In genomic region chr14:25623698-25624097, GRCm38 (mm10) we compare ENCODE assay signal across 10 mouse cellular contexts.
A peak's percentile ranks its signal among the peaks of the same experiment; 100 is the strongest.
DNase-seq lines count a peak whose midpoint lies in the region; ATAC-seq lines count a peak whose summit lies in the region.
"Had no signal": no experiment of that assay in that cellular context is flagged by ENCODE, and none has a peak within 500 bp of the region (broad histone marks: within the 10 kb centered on the region; RNA-seq: fewer than 3 reads in every experiment).

No protein-coding gene starts in this region.

- peak overlapping the region; percentile 26; the same call in 1 of the 2 replicates for H3K27ac ChIP-seq in lung, embryonic 15.5 days
- peak overlapping the region; percentile 53 for H3K27ac ChIP-seq in stomach, embryonic 14.5 days (ENCODE audit: low read length)
- H3K27ac ChIP-seq: liver, embryonic 14.5 days had no signal

- H3K9me3 ChIP-seq in lung, embryonic 15.5 days = no peaks in the 10 kb centered on the region
- H3K9me3 ChIP-seq in stomach, embryonic 14.5 days (ENCODE audit: control insufficient read depth, low read depth, low read length) = no peaks in the 10 kb centered on the region

- ATAC-seq in frontal cortex, adult (ENCODE audit: low TSS enrichment) = peak; percentile 83
- no peak for ATAC-seq in lung, embryonic 15.5 days (ENCODE audit: borderline replicate concordance, extremely low read depth, low FRiP score, low TSS enrichment)
- peak; percentile 30; the same call in 1 of the 2 replicates for ATAC-seq in stomach, embryonic 14.5 days (ENCODE audit: insufficient number of reproducible peaks, insufficient read depth, low FRiP score, low read depth)
- ATAC-seq in megakaryocyte, adult 5-6 weeks (ENCODE audit: poor library complexity, severe bottlenecking) = no peak
- ATAC-seq: activated CD4-positive, CD25-positive, alpha-beta regulatory T cell, adult 4 months had no signal

- H3K4me3 ChIP-seq in lung, embryonic 15.5 days = no peak overlapping the region
- H3K4me3 ChIP-seq in stomach, embryonic 14.5 days (ENCODE audit: low read depth, low read length) = no peak overlapping the region

- intact Hi-C loops in left cerebral cortex, postnatal 25 days (cut with DNase I) = no loop called here
- intact Hi-C loops in gastrocnemius, postnatal 14 days (cut with DNase I; ENCODE audit: low total_unique reads) = no loop called here

- 52% methylated on average over 7 of the region's 7 CpGs for WGBS in lung, embryonic 15.5 days
- WGBS in stomach, embryonic 14.5 days = 33% methylated on average over 7 of the region's 7 CpGs

- H3K4me1 ChIP-seq in lung, embryonic 15.5 days = peaks cover 52% of the 10 kb centered on the region
- H3K4me1 ChIP-seq in stomach, embryonic 14.5 days (ENCODE audit: control insufficient read depth, insufficient read depth, low read length) = peaks cover 40% of the 10 kb centered on the region

- H3K4me2 ChIP-seq in lung, embryonic 15.5 days = no peak overlapping the region
- no peak overlapping the region for H3K4me2 ChIP-seq in stomach, embryonic 14.5 days (replicated peaks; ENCODE audit: low read depth, low read length)

- 0 out of 2 replicates have a peak, but pooled peaks cover 5% of the 10 kb centered on the region for H3K36me3 ChIP-seq in lung, embryonic 15.5 days
- H3K36me3 ChIP-seq in stomach, embryonic 14.5 days (ENCODE audit: control insufficient read depth, insufficient read depth, low read length) = peaks cover 10% of the 10 kb centered on the region

- DNase-seq in frontal cortex, postnatal 36 days (ENCODE audit: low spot score in 2 of 2) = no peak
- no peak for DNase-seq in lung, postnatal 25 days (ENCODE audit: low spot score)
- peak; percentile 43 to 77 for DNase-seq in left cerebral cortex, postnatal 25 days (ENCODE audit: low spot score in 2 of 2)
- no peak for DNase-seq in gastrocnemius, postnatal 14 days

- H3K27me3 ChIP-seq in lung, embryonic 15.5 days = no peaks in the 10 kb centered on the region
- H3K27me3 ChIP-seq in stomach, embryonic 14.5 days (ENCODE audit: control insufficient read depth, insufficient read depth, low read length) = no peaks in the 10 kb centered on the region

- no peak overlapping the region for H3K9ac ChIP-seq in lung, embryonic 15.5 days
- no peak overlapping the region for H3K9ac ChIP-seq in stomach, embryonic 14.5 days (replicated peaks; ENCODE audit: low read depth, low read length)
- H3K9ac ChIP-seq: liver, embryonic 14.5 days had no signal

Comparison
In these comparisons a context has a peak if more than half of its experiments do, and no peak if none do; other contexts are left out.
1. ATAC-seq: peak in frontal cortex, adult (single experiment) and stomach, embryonic 14.5 days (single experiment); none in lung, embryonic 15.5 days (single experiment) and megakaryocyte, adult 5-6 weeks (single experiment).
2. DNase-seq: peak in left cerebral cortex, postnatal 25 days (2 of 2); none in frontal cortex, postnatal 36 days (0 of 2), lung, postnatal 25 days (single experiment) and gastrocnemius, postnatal 14 days (single experiment).